Mouse (Mus musculus): Measurements from ENCODE around the gene Myom1.

The Myom1 gene

DNA sequence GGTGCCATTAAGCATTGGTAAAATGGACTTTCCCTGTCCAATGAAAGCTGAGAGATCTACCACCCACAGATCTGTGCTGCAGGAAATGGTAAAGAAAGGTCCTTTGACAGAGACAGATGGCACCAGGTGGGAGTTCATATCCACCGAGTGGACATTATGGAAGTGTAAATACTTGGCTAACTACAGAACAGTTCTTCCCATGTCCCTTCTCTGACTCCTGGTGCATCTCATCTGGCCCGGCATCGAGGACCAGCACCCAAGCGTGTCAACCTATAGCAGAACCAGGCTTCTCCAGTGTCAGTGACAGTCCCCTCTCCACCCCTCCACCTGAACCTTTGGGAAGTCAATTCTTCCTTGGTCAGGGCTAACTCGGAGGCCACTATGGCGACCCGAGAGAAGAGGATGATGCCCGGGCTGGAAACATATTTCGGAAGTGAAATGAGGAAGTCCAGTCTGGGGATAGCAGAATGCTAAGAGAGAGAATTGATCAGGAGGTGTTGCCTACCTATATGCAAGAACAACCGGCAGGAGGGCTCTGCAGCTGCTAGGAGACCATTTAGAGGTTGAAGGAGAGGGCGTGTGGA lies 130.5 kb downstream of the Myom1 start:
- in situ Hi-C loops (cut with MboI; ENCODE audit: low sequenced_read_pairs) = no loop called here

DNA sequence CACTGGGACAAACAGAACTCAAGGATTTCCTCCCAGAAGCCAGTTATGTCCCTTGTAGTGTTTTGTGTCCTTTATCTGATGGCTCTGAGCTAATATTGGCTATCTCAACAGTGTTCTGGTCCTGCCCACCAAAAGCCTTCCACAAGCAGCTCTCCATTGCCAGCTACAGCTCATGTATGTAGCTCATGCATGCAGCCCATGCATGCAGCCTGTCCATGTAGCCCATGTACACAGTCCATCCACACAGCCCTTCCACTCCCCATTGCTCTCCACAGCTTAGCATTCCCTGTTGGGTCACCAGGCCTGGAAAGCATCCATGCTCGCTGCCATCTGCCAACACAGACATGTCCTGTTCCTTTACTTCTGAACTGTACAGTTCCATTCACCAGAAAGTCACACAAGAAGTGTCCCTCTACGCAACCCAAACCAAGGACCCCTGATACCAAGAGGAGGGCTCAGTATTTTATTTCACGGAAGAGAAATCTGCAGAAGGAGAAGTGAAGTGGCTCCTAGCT lies 132.1 kb downstream of the Myom1 start:
- in situ Hi-C loops (cut with MboI; ENCODE audit: low sequenced_read_pairs) = no loop called here

DNA sequence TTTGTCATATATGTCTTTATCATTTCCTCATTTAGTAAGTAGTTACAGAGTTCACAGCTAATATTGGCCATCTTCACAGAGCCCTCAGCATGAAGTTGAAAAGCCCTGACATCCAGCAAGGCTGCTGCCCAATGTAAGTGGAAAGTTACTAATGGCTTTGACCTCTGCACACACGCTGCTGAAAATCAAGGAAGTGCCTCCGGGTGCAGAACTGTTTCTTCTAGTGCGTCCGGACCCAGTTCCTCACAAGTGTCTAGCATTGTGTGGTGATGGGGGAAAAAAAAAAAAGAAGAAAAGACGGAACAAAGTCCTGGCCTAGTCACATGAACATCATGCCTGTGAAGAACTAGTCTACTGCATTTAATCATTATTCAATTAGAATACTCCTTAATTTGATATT lies 132.7 kb downstream of the Myom1 start:
- in situ Hi-C loops (cut with MboI; ENCODE audit: low sequenced_read_pairs) = no loop called here

DNA sequence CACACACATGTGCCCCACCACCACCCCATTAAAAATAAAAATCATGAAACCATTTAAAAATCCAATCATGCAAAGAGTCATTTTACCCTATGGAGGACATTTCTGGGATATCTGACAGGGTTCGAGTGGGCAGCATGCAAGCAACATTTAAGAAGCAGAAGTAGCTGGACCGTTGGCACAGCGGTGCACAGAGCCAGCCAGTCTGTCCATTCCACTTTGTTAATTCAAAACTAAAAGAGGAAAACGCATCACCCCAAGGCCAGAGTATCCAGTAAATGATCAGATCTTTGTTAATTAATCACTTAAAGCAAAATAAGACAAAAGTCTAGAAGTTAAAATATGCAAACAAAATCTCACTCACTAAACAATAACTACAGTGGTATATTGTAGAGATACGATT lies 133.4 kb downstream of the Myom1 start:
- in situ Hi-C loops (cut with MboI; ENCODE audit: low sequenced_read_pairs) = no loop called here

DNA sequence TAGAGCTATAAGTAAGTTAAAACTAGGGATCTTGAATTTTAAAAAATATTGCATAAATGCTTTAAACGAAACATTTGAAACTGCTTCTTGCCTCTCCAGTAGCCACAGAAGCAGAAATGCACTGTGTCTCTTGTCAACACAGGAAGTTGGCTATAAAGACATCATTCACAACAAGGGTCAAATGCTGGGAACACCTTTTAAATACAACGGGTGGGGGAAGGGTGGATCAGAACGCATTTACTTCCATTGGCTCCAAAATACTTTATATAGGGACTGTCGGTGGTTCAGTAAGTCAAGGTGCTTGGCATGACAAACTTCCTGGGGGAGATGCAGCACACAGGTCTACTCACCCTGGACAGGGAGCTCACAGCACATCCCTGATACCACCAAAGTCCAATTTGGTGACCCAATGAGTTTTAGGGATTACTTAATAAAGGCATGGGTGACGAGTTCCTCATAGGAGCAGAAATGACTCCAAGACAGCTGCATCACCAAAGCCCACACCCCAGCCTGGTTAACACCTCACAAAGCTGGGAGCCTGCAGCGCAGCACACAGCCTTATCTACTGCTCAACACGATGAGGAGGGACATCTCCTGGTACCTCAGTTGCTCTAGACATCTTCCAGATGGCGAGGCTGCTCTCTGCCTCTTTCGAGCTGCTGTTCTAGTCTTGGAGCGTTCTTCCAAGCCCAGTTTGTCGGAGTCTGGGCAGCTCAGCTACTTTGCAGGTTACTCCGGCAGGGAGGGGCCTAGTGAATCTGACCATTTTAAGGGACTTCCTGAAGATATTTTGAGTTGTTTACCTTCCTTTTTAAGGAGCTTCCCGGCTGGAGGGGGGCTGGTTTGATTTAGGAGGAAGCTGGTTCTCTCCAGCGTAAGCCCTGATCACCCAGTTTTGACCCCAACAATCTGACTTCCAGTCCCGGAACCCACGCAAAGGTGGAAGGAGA lies 134.2 kb downstream of the Myom1 start:
- in situ Hi-C loops (cut with MboI; ENCODE audit: low sequenced_read_pairs) = no loop called here

DNA sequence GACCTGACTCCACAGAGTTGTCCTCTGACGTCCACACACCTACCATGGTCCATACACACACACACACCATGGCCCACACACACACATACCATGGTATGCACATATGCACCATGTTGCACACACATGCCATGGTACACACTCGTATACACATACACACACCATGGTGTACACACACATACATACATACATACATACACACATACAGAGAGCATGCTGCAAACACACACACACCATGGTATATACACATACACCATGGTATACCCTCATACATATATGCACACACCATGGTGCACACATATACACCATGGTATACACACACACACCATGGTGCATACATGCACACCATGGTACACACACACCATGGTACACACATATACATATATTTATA lies 134.9 kb downstream of the Myom1 start:
- in situ Hi-C loops (cut with MboI; ENCODE audit: low sequenced_read_pairs) = no loop called here

DNA sequence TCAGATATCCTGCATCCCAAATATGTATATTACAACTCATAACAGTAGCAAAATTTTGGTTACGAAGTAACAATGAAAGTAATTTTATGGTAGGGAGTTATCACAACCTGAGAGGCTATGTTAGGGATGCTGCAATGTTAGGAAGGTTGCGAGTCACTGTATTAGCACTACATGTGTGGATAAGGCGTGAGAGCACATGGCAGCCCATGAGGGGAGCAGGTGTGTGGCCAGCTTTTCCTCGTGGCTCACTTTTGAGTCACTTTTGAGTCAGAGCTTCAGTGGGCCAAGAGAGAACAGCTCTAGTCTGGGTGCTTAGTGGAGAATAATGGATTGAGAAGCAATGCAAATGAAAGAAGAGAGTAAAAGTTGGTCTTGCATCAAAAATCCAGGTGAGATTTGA lies 139.6 kb downstream of the Myom1 start:
- in situ Hi-C loops (cut with MboI; ENCODE audit: low sequenced_read_pairs) = no loop called here

DNA sequence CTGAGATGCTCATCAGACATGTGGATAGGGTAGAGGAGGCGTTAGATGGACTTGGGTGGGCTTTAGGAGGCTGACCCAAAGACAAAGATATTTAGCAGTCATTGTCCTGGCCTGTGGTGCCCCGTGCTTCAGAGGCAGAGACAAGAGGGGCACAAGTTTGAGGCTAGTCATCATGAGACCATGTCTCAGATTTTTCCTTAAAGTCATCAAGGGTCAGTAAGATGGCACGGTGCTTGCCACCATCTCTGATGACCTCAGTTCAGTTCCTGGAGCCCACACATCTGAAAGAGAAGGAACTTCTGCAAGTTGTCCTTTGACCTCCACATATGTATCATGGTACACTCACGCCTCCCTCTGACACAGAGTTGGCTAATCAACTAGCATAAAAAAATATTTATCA lies 140.7 kb downstream of the Myom1 start:
- in situ Hi-C loops (cut with MboI; ENCODE audit: low sequenced_read_pairs) = no loop called here

DNA sequence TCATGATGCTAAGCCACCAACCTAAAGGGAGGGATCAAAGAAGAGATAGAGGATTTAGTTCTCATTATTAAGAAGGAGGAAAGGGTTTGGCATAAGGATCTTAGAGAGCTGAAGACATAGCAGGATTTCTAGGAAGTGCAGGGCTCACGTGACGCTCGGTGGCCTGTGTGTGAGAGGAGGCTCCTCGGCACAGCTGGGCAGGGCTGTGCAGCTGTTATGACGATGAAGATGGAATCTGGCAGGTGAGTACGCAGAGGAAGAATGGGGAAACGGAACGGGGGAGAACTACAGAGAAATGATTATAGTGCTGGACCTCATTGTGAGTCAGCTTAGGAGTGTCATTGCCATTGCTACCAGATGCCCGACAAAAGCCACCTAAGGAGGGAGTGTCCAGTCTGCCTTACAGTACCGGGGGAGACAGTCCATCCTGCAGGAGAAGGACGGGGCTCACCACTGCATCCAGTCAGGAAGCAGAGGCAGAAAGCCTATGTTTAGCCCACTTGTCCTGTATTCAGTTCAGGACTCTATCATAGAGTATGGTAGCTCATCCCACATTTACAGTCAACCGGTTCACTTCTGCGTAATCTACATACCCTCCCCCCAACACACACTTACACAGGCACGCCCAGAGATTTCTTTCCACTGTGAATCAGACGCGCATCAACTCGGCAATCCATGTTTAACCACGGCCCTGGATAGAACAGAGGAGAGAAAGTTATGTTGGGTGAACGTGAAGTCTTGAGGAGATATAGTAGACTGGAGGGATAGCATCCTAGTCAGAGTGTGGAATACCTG lies 142.1 kb downstream of the Myom1 start:
- in situ Hi-C loops (cut with MboI; ENCODE audit: low sequenced_read_pairs) = no loop called here

DNA sequence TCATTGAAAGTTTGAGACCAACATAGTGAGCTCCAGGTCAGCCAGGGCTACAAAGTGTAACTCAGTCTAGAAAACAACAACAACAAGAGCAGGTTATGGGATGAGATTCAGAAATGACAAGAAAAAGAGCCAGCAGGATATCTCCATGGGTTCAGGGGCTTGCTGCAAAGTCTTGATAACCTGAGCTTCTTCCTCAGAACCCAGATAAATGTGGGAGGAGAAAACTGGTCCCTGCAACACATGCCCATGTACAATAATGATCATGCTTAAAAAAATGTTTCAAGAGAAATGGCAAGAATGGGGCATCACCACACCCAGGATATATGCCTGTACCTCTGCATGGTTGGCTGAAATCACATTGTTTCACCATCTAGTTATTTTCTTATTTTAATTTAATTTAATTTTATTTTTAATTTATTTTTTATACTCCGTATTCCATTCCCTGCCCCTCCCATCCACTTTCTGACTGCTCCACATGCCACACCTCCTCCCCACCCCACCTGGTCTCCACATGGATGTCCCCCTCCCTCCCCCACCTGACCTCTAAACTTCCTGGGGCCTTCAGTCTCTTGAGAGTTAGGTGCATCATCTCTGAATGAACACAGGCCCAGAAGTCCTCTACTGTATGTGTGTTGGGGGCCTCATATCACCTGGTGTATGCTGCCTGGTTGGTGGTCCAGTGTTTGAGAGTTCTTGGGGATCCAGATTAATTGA lies 143.0 kb downstream of the Myom1 start:
- in situ Hi-C loops (cut with MboI; ENCODE audit: low sequenced_read_pairs) = no loop called here

DNA sequence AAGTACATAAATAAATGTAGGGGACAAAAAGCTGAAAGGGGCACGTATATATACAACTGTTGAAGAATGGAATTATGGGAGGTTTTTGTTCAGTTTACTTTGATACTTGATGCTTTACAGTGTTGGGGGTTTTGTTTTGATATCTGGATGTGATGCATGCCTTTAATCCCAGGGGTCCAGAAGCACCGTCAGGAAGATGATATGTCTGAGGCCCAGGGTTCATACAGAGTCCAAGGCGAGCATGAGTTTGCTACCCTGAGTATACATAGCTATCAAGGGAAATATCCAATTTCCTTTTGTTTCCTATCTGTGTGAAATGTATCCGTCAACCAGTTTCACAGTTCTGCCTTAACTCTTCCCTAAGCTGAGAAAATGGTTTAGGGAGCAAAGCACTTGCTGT lies 150.9 kb downstream of the Myom1 start:
- in situ Hi-C loops (cut with MboI; ENCODE audit: low sequenced_read_pairs) = no loop called here

DNA sequence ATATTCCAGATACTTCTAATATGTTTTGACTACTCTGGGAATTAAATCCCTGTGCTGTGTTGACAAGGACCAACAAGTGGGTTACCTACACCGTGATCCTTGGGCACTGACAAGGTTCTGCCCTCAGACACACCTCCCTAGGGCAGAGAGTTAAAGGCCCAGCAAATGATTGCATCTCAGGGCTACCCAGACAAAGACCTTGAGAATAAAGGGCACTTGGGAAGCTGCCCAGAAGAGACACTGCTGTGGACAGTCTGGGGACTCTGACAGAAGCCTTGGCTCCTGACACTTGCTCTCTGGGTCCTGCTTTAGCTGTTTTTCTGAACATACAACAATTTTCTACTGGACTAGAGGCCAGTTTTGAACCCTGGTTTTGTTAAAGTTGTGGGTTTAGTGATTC lies 152.8 kb downstream of the Myom1 start:
- in situ Hi-C loops (cut with MboI; ENCODE audit: low sequenced_read_pairs) = no loop called here

DNA sequence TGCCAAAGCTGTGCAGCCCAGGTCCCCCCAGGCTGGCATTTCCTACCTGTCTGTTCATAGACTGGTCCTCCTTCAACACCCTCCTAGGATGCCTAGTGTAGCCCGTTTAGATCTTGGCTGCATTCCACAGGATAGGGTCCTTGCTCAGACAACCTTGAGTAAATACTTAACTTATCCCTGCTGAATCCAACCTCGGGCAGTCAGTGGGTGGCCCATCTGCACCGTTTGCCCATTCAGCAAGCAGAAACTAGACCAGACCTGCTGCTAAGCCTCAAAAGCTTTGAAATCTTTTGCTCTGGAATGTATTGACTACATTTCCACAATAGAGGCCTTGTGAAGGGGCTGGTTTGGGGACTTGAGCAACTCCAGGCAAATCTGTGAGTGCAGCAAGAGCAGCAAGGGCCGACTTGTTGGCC lies 156.7 kb downstream of the Myom1 start:
- in situ Hi-C loops (cut with MboI; ENCODE audit: low sequenced_read_pairs) = no loop called here

DNA sequence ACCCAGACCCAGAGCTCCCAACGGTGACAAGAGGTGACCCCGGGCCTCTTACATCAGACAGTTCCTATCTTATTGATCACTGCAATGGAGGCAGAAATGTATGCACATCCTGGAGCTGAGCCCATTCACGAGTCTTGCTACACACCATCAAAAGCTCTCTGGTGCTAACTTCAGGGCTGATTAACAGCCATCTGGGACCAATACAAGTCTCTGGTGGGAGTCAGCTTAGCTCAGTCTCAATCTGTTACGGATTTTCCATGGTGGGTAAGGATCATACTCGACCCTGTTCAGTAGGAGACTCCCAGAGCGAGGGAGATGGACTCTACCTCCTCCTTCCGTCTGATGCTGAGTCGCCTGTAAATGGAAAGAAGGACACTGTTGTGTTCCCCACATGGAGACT lies 157.3 kb downstream of the Myom1 start:
- in situ Hi-C loops (cut with MboI; ENCODE audit: low sequenced_read_pairs) = no loop called here

DNA sequence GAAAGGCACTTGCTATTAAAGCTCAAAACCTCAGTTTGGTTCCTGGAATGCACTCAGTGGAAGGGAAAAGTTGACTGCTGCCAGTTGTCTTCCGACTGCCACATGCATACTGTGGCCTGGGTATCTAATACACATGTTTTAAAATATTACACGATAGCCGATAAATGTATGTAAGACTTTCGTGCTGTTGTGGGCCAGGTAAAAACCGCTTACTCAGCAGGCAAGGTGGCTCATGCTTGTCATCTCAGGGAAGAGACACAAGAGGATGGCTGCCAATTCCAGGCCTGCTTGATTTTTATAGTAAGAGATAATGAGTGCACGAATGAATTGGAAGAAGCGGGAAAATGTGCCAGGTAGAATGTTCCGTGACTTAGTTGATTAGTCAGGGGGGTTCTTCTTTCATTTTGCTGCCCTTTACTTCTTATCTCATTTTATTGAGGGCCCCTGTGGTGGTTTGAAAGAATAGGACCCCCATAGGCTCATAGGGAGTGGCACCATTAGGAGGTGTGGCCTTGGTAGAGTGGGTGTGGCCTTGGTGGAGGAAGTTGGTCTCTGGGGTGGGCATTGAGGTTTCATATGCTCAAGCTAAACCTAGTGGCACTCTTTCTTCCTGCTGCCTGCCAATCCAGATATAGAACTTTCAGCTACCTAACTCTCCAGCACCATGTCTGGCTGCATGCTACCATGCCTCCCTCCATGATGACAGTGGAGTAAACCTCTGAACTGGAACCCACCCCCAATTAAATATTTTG lies 158.0 kb downstream of the Myom1 start:
- in situ Hi-C loops (cut with MboI; ENCODE audit: low sequenced_read_pairs) = no loop called here

DNA sequence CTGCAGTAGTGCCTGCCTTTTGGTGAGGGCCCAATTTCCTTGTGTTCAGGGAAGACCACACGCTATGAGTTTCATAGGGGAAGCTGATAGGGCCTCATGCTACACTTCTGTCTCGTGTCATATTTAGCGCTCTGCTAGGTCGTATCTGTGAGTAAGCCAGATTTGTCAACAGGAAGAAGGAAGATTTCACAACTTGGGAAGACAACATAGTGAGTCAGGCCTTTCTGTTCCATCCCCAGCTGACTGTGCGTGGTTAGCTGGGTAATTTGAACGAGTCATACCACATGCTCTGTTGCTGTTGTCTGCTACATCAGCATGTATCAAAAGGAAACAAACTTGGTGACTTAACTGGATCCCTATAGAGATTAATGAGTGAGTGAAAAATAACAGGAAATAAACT lies 162.6 kb downstream of the Myom1 start:
- in situ Hi-C loops (cut with MboI; ENCODE audit: low sequenced_read_pairs) = no loop called here

DNA sequence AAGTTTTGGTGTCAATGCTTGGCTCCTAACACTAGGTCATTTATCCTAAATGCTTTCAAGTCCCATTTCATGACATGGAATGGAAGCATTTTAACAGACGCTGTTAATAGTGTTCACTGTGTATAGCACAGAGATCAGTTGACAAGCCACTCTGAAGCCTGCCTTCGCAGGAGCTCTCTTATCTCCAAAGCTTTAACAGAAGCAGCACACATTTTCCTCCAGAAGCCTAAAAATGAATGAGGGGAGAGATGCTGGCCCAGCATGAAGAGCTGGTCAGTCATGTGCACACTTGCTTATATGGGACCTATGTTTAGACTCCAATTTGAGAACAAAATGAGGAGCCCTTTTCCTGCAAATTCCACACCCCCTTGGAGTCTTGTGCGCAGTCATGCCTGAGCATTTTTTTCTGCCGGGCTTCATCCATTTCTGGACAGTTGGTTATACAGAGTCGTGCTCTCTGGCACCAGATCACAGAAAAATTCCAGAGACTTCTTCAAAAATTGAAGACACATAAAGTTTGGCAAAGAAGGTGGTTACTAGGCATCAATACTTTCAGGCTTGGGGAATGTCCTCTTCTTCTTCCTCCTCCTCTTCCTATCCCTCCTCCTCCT lies 165.9 kb downstream of the Myom1 start:
- in situ Hi-C loops (cut with MboI; ENCODE audit: low sequenced_read_pairs) = no loop called here

DNA sequence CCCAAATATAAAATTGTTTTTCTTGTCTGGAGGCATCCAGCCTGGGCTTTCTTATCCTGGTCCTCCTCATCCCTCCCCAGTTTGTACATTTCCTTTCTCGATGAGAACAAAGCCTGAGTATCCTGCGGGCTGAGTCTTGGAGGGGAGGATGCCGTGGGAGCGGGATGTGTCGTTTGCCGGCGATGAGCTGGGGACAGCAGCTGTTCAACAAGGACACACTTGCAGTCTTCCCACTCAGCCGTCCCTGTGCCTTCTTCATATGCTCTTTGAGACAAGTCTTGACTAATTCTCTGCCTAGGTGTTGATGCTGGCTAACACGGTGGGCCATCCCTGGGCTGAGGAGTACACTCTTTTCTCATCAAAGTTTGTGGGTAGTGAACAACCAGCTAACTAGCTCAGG lies 166.4 kb downstream of the Myom1 start:
- in situ Hi-C loops (cut with MboI; ENCODE audit: low sequenced_read_pairs) = no loop called here

DNA sequence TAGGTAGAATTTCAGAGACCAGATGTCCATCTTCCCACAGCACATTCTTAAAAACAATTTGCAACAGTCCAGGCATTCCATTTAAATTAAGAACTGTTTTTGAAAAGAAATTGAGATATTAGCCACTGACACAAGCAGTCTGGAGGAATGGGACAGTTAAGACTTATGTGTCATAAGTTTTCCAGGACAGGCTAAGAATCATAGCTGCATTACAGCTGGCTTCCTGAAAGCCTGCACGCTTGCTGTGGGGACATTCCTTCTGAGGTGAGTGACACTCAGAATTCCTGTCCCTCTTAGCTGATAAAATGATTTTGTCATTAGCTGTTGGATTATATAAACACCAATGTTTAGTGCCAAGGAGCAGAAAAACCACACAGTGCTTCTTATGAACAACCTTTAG lies 167.2 kb downstream of the Myom1 start:
- in situ Hi-C loops (cut with MboI; ENCODE audit: low sequenced_read_pairs) = no loop called here

DNA sequence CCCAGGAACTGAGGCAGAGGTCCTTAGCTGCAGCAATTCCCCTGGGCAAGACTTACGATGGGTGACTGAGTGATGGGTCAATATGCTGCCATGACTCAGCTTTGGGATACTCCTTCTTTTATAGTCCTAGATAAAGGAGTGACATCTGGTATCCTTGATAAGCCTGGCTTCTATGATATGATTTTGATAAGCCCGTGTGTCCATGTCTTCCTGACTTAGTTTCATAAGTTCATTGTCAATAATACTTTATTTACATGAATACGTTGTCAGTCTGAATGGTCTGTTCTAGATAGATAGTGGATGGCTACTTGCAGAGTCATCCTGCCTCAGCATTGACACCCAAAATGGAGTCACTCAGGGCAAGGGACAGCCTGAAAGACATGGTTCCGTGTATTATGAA lies 168.7 kb downstream of the Myom1 start:
- in situ Hi-C loops (cut with MboI; ENCODE audit: low sequenced_read_pairs) = no loop called here
